8 mouse cellular contexts compared by ENCODE assay signal in the genomic region with DNA sequence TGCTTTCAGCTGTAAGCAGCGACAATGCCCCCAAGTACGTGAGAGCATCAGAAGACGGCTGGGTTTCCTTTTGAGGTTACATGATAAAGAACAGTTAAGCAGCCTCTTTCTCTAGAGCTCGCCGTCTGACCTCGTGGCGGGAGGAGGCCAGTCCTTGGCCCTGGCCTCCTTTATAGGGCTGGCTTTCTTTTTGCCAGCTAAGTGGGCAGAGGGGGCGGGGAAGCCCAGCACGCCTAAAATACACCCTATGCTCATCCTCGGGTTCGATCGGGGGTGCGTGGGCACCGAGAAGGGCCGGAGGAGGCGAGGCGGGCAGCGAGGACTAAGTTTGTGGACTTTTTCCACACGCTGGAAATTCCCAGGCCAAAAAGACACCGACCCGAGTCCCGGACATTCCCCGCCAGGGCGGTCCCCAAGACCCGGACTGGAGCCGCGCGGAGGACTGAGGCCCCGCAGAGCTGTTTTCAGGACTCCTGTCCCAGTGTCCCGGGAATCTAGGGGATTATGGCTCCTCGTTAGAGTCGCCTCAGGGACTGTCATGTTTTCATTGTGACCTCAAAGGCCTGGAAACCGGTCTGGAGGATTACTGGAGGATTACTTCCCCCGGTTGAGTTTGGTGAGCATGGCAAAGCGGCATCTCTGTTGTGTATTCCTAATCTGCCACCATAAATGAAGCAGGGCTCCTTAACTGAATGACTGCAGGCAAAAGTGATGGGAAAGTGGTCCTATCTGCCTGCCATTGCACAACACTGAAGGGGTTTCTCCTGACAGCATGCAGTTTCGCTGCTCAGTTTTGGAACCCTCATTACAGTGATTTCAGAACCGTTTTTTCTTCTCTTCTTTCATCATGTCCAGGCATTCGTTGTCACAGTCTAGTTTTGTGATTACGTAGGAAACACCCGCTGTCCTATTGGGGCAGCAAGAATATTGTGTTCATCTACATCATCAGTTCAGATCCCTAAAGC. TPM values are rescaled to one million over a fixed set of nuclear protein-coding genes. Genes with fewer than 3 reads are reported as not detected.
DNase-seq lines count a peak whose midpoint lies in the region; ATAC-seq and TF ChIP-seq lines count a peak whose summit lies in the region.

A gene (minus strand): TSS at position 390 of the 965 bp plus-strand sequence.

- peak; percentile 75 to 76 for DNase-seq in B cell, adult 2 months
- peak; percentile 91 for DNase-seq in embryonic facial prominence, embryonic 14.5 days (ENCODE audit: low spot score)
- peak; percentile 92 to 93 for DNase-seq in heart, adult 9 months (ENCODE audit: low spot score in 2 of 2)
- peak; percentile 89 for DNase-seq in kidney, adult 9 months
- peak; percentile 87 for DNase-seq in liver, embryonic 11.5 days (ENCODE audit: low spot score)
- DNase-seq in spleen, postnatal 4 days (ENCODE audit: low spot score in 2 of 2) = peak; percentile 71 to 85

- H3K9me3 ChIP-seq in embryonic facial prominence, embryonic 14.5 days (ENCODE audit: control insufficient read depth, low read length) = no peaks in the 10 kb centered on the region
- H3K9me3 ChIP-seq in liver, embryonic 11.5 days (ENCODE audit: control insufficient read depth, low read length) = no peaks in the 10 kb centered on the region

- H3K27me3 ChIP-seq in embryonic facial prominence, embryonic 14.5 days (replicated peaks; ENCODE audit: control insufficient read depth, insufficient read depth, low read length) = no peaks in the 10 kb centered on the region
- H3K27me3 ChIP-seq in liver, embryonic 11.5 days (replicated peaks; ENCODE audit: control insufficient read depth, insufficient read depth, low read length) = no peaks in the 10 kb centered on the region
- no peaks in the 10 kb centered on the region for H3K27me3 ChIP-seq in myocyte (ENCODE audit: control insufficient read depth, insufficient read depth, insufficient read length)

- under 1% methylated on average over 40 of the region's 40 CpGs for WGBS in bone marrow, adult 2 months
- WGBS in embryonic facial prominence, embryonic 14.5 days = under 1% methylated on average over 40 of the region's 40 CpGs
- under 1% methylated on average over 40 of the region's 40 CpGs for WGBS in liver, embryonic 11.5 days

- 0 out of 2 replicates have a peak, but pooled peaks cover under 1% of the 10 kb centered on the region for H3K36me3 ChIP-seq in embryonic facial prominence, embryonic 14.5 days (ENCODE audit: control insufficient read depth, insufficient read depth, low read length)
- H3K36me3 ChIP-seq in liver, embryonic 11.5 days (ENCODE audit: control insufficient read depth, insufficient read depth, low read length) = peaks cover under 1% of the 10 kb centered on the region; the same call in 1 of the 2 replicates
- H3K36me3 ChIP-seq in myocyte (ENCODE audit: control insufficient read depth, insufficient read depth) = peaks cover 11% of the 10 kb centered on the region

- peak within 1 kb of the TSS; percentile 79 for H3K9ac ChIP-seq in embryonic facial prominence, embryonic 14.5 days (ENCODE audit: low read depth, low read length)
- H3K9ac ChIP-seq in liver, embryonic 11.5 days (ENCODE audit: low read depth, low read length) = peak within 1 kb of the TSS; percentile 89

- peak; percentile 96 for ATAC-seq in embryonic facial prominence, embryonic 14.5 days (ENCODE audit: low read depth)
- ATAC-seq in liver, embryonic 11.5 days (replicated peaks; ENCODE audit: low FRiP score) = peak; percentile 89

- H3K4me3 ChIP-seq in bone marrow, adult 2 months (replicated peaks; ENCODE audit: control insufficient read depth, low read depth, low read length) = peak within 1 kb of the TSS; percentile 94
- H3K4me3 ChIP-seq in embryonic facial prominence, embryonic 14.5 days (ENCODE audit: low read depth, low read length) = peak within 1 kb of the TSS; percentile 53
- peak within 1 kb of the TSS; percentile 70 for H3K4me3 ChIP-seq in liver, embryonic 11.5 days (ENCODE audit: low read depth, low read length)
- peak within 1 kb of the TSS; percentile 41 for H3K4me3 ChIP-seq in myocyte

- H3K4me2 ChIP-seq in embryonic facial prominence, embryonic 14.5 days (ENCODE audit: low read depth, low read length) = peak within 1 kb of the TSS; percentile 70
- H3K4me2 ChIP-seq in liver, embryonic 11.5 days = peak within 1 kb of the TSS; percentile 71
- H3K4me2 ChIP-seq in myocyte (ENCODE audit: low read depth) = peak within 1 kb of the TSS; percentile 87

- peak within 1 kb of the TSS; percentile 6 for H3ac ChIP-seq in myocyte (ENCODE audit: control insufficient read depth, insufficient read length)

- peaks cover 22% of the 10 kb centered on the region for H3K79me2 ChIP-seq in myocyte (ENCODE audit: control insufficient read depth, insufficient read depth)

- TF ChIP-seq POLR2A in bone marrow, adult 2 months (IDR thresholded peaks at IDR 0.05; ENCODE audit: borderline replicate concordance, control insufficient read depth, low read depth, low read length) = 0 out of 2 replicates have a peak, but pooled peaks have one; percentile 24
- peak; percentile 70 for TF ChIP-seq POLR2A in myocyte (IDR thresholded peaks at IDR 0.05; ENCODE audit: insufficient read length, low read depth)

- peak within 1 kb of the TSS; percentile 82 for H3K27ac ChIP-seq in bone marrow, adult 2 months (ENCODE audit: control insufficient read depth, insufficient read depth, low read depth, low read length, poor library complexity)
- peak within 1 kb of the TSS; percentile 82 for H3K27ac ChIP-seq in embryonic facial prominence, embryonic 14.5 days (replicated peaks; ENCODE audit: low read depth, low read length)
- H3K27ac ChIP-seq in liver, embryonic 11.5 days (ENCODE audit: low read depth, low read length) = peak within 1 kb of the TSS; percentile 78

- no peak for TF ChIP-seq CTCF in bone marrow, adult 2 months (IDR thresholded peaks at IDR 0.05; ENCODE audit: control insufficient read depth, insufficient read depth, low read length)

- H3K4me1 ChIP-seq in bone marrow, adult 2 months (ENCODE audit: control insufficient read depth, insufficient read depth, low read length) = no peaks in the 10 kb centered on the region; the same call in 1 of the 2 replicates
- no peaks in the 10 kb centered on the region for H3K4me1 ChIP-seq in embryonic facial prominence, embryonic 14.5 days (ENCODE audit: control insufficient read depth, insufficient read depth, low read length)
- H3K4me1 ChIP-seq in liver, embryonic 11.5 days (replicated peaks; ENCODE audit: control insufficient read depth, insufficient read depth, low read length) = no peaks in the 10 kb centered on the region

TF ChIP-seq in myocyte, 11 proteins besides CTCF, POLR2A, EP300 and RAD21:
- TF ChIP-seq SRF (IDR thresholded peaks at IDR 0.05; ENCODE audit: control insufficient read depth, insufficient read length, low read depth) (no peak), E2F4 (IDR thresholded peaks at IDR 0.05; ENCODE audit: insufficient read depth) (peak; percentile 35), USF1 (IDR thresholded peaks at IDR 0.05; ENCODE audit: low read depth) (no peak), REST (IDR thresholded peaks at IDR 0.05; ENCODE audit: insufficient read depth, insufficient read length) (no peak), MYOG (IDR thresholded peaks at IDR 0.05; ENCODE audit: control insufficient read depth in 1 of 3, insufficient read depth in 1 of 3, insufficient read length in 2 of 3, low read depth in 2 of 3) (no peak), MAX (IDR thresholded peaks at IDR 0.05; ENCODE audit: low read depth) (peak; percentile 56), POLR2AphosphoS2 (IDR thresholded peaks at IDR 0.05; ENCODE audit: insufficient read length, low read depth) (peak; percentile 57), TCF3 (IDR thresholded peaks at IDR 0.05; ENCODE audit: insufficient read length, low read depth) (no peak), MYOD1 (IDR thresholded peaks at IDR 0.05; ENCODE audit: control insufficient read depth in 1 of 3, insufficient read length in 2 of 3, low read depth in 2 of 3) (no peak), TCF12 (IDR thresholded peaks at IDR 0.05; ENCODE audit: insufficient read depth, poor library complexity, severe bottlenecking) (no peak), CEBPB (IDR thresholded peaks at IDR 0.05; ENCODE audit: insufficient read depth, poor library complexity, severe bottlenecking) (peak; percentile 49; the same call in 1 of the 2 replicates)
TF ChIP-seq in myocyte: peak in this region for 4.

RNA-seq across cellular contexts. Expression of the gene that starts here (rescaled TPM):
- 3.9 and 8.6 TPM in 2 replicates for polyA plus RNA-seq in bone marrow, adult 2 months (2011; ENCODE audit: insufficient read depth, insufficient read length, low replicate concordance, missing spikeins)
- polyA plus RNA-seq in embryonic facial prominence, embryonic 14.5 days (2014; fragmentation: Nextera tagmentation; extraction: Ambion mirVana) = 4.5 and 5.5 TPM in 2 replicates
- polyA plus RNA-seq in liver, embryonic 11.5 days (2014; fragmentation: Nextera tagmentation; extraction: Ambion mirVana) = 4.5 and 4.6 TPM in 2 replicates
- polyA plus RNA-seq in myocyte (2012; fragmentation: generic; extraction: Trizol) = 2.6 TPM

Comparison
In these comparisons a context has a peak if more than half of its experiments do, and no peak if none do; other contexts are left out.
1. Peak in every context shown above with its lines: DNase-seq, ATAC-seq, H3K4me3 ChIP-seq and H3K27ac ChIP-seq.
2. H3K4me3 ChIP-seq: peak in every context shown above with its lines; median percentile 94 in bone marrow, adult 2 months; 70 in liver, embryonic 11.5 days; 53 in embryonic facial prominence, embryonic 14.5 days; 41 in myocyte.